Mouse (Mus musculus): Measurements from ENCODE around the gene Tmem216.

DNA sequence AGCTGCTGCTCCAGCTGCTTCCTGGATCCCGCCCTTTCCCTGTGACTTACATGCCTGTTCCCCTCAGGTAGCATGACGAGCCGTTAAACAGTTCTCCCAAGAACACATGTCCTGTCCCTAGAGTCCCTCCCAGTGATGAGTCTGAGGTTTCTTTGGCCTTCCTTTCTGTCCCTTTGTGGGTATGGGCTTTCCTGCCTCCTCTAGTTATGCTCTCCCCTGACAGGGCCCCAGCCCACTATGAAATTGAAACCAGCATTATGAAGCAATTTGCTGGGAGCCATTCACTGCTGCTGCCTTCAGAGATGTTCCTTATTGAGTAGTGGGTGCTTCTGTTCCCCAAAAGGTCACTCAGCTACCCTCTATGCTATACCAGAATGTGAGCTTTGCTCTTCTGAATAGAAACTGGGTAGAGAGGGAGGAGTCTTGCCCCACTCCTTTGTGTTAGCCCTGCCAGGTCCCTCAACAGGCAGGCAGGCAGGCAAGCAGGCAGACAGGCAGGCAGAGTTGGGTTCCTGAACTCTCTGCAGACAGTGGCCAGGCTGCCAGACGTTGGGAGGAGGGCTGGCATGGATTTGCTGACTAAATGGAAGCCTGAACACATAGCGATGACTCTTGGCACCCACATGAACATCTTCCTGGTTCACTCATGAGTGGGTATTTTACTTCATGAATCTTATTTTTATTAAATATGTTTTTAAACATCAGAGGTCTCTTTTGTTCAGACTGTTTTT is 33.3 kb upstream of the Tmem216 start:
- TF ChIP-seq CTCF (IDR thresholded peaks at IDR 0.05; ENCODE audit: low read depth) (no peak), EP300 (optimal IDR thresholded peaks at IDR 0.05) (no peak)
